Mouse (Mus musculus): ENCODE results near the gene Spock2.

GRCm38 (mm10) chr10:60081905-60082304, 24.1 kb upstream of the Spock2 start:
- TF ChIP-seq POLR2A (IDR thresholded peaks at IDR 0.05; ENCODE audit: insufficient read depth, low read length): no peak
- no peak for TF ChIP-seq CTCF (IDR thresholded peaks at IDR 0.05; ENCODE audit: low read depth, low read length)
